Mouse (Mus musculus) ovary, adult 18-20 months (tissue): ENCODE data around the gene Atp9a.

ENCODE experiments used
- DNase-seq: peaks from one replicate; pipeline ENCODE4 v3.0.0; 2022; ENCODE audit warnings: low spot score, mixed read lengths

Gene Atp9a

DNA sequence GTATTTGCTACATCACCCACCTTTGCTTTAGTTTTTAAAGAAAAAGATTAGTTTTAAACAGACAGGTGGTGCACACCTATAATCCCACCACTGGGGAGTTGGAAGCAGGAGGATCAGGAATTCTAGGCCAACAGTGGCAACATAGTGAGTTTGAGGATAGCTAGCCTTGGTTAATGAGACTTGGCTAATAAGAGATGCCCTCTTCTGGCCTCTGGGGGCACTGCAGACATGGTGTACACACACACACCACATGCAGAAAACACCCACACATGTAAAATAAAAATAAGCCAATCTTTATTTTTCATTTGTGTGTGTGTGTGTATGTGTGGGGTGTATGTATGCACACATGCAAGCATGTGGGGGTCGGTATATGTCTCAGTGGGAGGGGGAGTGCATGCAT, 3.4 kb downstream of the Atp9a start:
- no peak for DNase-seq

DNA sequence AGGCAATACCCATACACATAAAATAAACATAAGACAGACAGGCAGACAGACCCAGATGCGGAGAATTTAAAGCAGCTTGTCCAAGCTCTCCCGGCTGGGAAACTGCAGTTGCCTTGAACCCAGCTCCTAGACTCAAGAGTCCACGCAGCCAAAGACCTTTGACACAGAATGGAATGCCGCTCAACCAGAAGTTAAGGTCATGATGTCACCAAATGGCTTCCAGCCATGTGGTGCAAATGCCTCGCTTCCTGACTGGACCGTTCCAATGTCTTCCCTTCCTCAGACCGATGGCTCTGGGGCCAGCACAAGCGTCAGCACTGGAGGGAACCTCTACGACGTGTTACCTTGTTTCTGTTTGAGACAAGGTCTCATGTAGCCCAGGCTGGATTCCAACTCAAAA, 4.3 kb downstream of the Atp9a start:
- no peak for DNase-seq

DNA sequence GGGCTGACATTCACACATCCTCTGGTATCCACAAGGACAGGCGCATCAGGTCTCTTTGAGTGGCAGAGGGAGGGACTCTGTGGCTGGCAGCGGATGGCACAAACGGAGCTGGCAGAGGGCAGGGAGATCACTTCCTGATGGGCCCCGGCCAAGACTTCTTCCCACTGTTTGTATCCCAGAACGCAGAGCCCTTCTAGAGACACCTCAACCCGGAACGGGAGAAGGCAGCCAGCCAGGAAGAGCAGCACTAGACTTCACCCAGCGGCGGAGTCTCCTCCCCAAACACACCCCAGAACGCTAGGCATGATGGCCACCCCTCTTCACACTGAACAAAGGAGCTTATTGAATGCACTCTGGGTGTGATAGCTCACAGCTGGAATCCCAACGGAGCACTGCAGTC, 8.2 kb downstream of the Atp9a start:
- peak; percentile 33 for DNase-seq

DNA sequence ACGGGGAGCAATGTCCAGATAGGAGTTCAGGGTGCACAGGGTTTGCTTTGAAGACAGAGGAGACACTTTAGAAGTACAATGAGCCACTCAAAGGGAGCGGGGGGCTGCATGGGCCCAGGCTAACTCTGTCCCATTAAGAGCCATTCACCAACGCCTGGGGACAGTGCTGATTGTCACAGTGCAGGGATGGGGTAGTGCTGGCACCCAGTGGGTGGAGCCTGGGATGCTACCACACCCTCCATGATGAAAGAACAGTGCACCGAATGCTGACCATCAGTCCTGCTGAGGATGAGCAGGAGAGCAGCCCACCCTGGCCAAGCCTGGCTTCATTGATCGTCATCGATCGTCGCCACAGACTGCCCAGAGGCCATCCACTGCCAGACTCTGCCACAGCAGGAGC, 11.0 kb downstream of the Atp9a start:
- DNase-seq: no peak

DNA sequence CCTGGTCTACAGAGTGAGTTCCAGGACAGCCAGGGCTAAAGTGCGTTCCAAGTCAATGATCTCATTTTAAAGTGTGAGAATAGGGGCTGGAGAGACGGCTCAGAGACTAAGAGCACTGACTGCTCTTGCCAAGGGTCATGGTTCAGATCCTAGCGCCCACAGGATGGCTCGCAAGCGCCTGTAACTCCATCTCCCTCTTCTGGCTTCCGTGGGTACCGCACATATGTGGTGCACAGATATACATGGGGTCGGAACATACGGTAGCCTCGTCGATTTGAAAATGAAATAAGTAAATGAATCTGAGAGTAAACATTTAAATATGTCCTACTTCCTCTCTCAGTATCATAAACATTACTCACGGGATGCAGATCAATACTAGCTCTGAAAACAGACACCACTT, 12.5 kb downstream of the Atp9a start:
- DNase-seq: no peak

DNA sequence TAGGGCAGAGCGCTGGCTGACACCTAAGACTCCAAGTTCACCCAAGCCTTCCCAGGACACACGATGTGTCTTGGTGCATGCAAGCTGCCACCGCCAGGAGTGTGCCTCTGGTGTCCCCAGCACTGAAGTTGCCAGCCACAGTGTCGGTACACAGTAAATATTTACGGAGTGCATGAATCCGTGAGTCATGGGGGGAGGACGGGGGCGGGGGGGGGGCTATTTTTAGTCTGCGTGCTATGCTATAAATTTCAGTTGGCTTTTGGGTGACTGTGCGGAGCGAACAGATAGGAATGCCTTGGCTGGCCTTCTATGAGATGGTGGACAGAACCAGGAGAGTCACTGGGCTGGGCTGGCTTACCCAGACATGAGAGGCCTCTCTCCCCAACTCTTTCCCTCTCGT, 14.2 kb downstream of the Atp9a start:
- no peak for DNase-seq

DNA sequence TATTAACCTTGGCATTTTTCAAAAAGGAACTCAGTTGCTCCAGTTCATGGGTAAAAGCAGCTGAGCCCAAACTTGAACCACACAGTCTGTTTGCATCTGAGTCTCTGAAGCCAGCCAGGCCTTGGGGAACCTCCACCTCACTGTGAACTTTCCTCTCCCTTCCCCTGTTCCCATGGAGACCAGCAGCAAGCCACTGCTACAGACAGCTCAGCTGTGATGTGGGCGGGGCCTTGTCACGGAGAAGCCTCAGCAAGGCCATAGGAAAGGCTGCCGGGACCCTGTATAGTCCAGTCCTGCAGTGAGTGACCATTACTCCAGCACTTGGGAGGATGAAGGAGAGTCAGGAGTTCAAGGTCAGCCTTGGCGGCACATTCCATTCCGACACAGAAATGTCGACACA, 16.2 kb downstream of the Atp9a start:
- peak; percentile 82 for DNase-seq

DNA sequence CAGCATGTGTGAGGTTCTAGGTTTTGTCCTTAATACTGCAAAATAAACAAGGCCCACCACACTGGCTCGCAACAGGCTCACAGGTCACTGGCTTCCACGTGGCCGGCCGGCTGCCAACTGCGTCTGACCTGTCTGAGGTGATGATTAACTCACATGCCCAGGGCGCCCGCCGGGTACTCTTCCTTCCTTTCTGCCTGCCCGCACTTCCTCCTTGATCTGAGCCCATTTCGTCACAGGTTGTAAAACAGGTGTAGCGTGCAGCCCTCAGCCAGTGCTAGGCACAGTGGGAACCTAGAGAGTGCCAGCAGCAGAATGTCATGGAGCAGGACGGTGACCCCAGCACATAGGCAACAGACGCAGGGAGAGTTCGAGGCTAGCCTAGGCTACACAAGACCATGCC, 20.9 kb downstream of the Atp9a start:
- DNase-seq: no peak

DNA sequence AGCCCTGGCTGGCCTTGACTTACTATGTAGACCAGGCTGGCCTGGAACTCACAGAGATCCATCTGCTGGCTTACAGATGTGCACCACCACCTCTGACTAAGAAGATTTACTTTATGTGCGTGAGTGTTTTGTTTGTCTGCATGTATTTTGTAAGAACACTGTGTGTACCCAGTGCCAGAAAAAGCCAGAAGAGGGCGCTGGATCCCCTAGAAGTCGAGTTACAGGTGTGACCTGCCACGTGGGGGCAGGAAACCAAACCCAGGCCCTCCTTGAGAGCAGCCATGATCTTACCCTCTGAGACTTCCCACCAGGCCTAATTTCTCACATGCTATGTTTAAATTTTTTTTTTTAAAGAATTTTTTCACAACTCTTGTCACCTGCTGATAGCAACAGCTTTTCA, 22.5 kb downstream of the Atp9a start:
- DNase-seq: no peak

DNA sequence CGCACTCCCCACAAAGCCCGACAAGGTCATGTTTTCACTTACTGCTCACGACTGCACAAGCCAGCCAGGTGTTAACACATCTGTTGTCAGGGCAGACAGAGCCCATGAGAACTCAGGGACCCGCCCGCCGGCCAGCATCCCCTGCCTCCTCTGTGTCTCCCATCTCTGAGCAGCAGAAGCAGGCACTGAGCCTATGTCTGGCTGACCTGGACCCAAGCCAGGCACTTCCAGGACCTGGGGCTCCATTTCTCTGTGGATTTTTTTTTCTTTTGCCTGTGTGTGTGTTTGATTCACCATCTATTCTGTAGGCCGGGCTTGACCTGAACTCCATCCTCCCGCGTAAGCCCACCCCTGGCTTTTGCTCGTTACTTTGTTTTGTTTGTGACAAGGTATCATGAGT, 23.5 kb downstream of the Atp9a start:
- DNase-seq: no peak

DNA sequence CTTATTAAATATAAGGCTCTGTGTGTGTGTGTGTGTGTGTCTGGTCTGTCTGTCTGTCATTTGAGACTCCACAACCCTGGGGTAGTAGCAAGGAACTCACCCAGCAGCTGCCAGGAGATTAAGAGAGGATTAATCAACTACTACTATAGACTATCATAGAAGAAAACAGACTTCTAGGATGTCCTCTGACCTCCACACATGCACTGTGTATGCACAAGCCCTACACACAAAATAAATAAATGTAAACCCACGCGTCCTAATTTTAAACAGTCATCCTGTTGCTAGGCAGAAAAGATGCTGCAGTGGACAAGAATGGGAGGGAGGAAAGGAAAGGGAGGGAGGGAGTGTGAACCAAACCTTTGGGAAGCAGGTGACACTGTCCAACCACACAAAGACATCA, 23.9 kb downstream of the Atp9a start:
- DNase-seq: no peak

DNA sequence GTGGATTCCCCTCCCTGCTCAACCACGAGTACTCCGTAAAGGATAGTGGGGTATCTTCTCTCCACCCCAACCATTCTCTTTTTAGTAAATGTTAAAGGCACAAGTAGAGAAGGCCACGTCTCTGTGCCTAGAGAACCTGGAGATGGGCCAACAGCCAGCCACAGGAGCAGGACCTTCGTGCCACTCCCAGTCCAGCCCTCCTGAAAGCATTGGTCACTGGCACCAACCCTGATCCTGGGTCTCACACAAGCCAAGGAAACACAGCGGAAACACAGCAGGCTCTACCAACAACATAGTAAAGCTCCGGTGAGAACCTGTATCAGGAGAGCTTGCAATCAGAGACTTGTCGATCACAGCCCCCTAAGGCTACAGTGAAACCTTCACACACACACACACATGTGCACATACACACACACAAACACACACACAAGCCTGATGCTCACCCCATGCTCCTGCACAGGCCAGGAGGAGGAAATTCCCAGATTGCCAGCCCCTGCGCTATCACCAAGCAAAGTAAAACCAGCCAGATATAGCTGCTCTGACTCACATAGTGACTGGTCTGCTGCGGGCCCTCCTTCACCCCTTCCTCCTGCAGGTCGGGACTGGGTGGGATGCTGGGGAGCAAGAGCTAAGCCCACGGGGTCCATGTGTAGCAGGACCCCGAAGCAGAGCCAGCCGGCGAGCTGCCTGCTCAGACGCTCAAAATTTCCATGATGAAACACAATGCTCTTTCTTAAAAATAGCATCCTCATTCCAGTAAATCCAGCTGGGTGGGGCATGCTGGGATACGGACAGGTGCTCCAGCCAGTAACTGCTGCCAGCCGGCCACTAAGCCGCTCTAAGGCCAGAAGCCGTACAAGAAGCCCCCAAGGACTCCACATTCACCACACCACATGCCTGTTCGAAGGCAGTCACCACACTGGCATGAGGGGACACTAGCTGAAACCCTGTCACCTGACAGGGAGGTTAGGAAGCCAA, 29.7 kb downstream of the Atp9a start:
- DNase-seq: no peak

DNA sequence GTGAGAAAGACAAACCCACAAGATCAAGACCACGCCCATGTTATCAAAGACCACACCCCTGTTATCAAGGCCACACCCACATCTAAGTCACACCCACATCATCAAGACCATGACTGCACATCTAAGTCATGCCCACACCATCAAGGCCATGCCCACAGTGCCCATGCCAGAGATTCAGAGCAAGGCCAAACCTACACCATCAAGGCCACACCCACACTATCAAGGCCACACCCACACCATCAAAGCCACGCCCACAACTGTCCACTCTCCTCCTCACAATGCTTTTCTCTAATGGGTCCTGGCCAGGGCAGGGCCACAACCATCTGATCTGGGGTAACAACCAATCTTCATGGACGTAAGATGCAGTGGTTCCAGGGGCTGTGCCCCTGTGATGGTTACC, 31.2 kb downstream of the Atp9a start:
- no peak for DNase-seq

DNA sequence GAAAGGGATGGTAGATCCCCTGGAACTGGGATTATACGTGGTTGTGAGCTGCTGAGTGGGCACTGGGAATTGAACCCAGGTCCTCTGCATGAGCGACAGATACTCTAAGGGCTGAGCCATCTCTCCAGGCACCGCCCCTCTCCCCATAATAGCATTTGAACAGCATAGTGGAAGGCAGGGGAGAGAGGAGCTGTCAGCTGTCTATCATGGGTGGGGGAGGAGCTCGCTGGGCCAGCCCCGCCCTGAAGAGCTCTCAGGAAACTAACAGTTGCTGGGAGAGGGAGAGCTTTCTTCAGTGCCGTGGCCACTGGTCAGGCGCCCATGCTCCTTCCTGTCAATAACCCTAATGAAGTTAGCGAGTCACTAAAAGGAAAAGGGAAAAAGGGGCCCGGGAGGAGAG, 34.4 kb downstream of the Atp9a start:
- no peak for DNase-seq

DNA sequence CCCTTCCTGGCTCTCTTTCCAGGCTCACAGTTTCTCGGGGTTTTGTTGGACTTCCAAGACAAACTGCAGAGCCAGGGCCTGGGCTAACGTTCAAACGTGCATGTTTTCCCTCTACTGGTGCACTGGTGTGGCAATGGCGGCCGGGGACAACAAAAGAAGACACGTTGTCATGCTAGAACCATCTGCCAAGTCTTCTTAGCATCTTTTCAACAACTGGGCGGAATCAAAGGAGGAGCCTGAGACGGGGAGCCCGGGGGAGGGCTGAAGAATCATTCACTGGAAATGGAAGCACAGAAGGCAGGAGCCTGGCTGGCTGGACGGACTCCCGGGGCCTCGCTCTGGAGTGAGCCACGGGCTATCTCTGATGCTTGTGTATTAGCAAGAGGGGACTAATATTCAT, 39.9 kb downstream of the Atp9a start:
- no peak for DNase-seq

DNA sequence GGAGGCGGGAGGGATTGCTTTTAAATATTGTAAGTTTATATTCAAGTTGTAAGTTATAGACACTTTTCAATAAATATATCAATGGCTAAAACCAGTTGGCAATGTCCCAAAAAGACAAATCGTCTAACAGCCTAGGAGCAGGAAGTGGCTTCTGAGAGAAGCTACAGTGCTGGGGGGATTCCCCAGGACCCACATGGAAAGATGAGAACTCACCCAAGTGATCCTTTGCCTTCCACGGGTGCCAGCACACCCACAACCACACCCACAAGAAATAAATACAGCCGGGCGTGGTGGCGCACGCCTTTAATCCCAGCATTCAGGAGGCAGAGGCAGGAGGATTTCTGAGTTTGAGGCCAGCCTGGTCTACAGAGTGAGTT, 47.2 kb downstream of the Atp9a start:
- DNase-seq: no peak

DNA sequence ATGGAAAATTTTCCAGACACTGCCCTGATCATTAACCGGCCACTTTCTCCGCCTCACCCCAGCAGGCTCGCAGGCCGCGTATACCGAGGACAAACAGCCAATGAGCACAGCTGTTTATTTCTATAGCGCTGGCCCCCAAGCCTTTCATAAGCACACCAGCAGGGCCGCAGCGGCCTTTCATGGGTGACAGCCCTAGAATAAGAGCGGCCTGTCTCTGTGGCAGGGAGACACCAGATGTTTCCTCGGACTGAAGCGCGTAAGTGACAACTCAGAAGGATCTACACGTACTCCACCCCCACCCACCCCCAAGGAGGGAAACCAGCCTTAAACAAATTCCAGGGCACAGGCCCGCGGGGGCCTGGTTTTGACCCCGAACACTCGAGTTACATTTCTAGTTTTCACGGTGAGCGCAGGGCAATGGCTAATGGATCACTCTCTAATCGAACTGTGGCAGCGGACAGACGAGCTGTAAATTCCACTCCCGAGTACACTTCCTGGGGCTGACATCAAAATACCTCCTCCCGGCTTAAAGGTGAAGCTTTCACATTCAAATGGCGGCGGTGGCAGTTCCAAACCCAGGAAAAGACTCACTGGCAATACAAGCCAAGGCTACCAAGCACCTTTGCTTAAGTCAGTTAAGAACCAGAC, 47.7 kb downstream of the Atp9a start:
- DNase-seq: no peak

DNA sequence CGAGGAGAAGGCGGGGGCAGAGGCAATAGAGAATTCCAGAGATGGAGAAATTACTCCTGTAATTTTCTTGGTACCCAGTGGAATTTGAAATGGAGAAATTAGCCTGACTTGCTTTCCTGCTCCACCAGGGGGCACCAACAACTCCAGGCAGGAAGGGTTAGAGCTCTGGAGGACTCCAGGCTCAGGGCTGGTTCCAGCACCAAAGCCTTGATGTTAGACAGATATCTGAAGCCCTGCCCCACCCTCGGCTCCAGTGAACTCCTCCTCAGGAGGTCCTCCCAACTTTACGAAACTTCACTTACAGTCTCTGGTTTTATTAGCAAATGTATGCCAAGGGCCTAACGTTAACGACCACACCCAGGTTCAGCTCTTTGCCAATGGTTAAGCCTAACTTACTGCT, 50.4 kb downstream of the Atp9a start:
- peak; percentile 22 for DNase-seq

DNA sequence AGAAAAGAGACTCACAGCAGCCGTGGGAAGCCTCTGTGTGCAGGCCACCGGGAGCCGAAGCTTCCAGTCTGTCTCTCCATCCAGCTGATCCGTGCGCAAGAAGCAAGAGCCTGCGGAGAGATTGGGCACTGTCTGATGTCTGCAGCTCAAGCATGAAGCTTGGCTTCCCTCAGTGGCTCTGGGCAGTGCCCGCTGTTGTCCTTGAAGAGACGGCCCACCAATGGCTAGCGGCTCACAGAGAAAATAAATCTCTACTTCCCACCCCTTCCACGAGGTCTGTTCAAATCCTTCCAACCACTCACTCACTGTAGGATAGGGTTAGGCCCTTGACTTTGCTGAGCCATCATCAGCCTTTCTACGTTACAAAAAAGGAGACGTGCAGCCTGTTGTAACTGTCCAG, 54.9 kb downstream of the Atp9a start:
- peak; percentile 16 for DNase-seq

DNA sequence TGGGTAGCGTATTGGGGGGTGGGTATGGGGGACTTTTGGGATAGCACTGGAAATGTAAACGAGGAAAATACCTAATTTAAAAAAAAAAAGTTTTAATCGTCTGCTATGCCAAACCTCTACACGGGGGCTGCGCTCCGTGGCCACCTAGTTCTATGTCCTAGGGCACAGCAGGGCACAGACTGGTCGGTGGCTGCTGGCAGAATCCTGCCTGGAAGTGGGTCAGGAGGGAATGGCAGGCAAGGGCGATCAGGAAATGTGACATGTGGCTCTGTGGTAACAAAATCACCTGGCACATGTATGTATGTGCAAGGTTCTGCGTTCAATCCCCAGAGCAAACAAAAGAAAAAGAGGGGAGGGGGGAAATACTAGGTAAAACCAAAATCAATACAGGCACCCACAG, 56.3 kb downstream of the Atp9a start:
- no peak for DNase-seq

DNA sequence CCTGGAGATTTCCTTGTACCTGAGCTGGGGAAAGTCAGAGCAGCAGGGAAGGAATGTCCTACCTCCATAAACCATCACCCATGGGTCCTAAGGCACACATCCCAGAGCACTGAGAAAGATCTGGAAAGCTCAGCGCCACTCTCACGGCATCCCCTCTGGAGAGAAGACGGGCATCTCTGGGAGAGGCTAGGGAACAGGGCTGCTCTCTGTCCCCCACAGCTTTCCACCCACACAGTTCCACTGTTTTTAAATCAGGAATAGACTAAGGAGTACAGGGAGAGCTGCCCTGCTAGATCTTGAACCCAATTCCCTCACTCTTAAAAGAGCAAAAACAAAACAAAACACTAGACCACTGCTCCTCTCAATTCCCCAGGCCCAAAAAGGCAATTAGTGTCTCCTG, 57.5 kb downstream of the Atp9a start:
- DNase-seq: no peak

DNA sequence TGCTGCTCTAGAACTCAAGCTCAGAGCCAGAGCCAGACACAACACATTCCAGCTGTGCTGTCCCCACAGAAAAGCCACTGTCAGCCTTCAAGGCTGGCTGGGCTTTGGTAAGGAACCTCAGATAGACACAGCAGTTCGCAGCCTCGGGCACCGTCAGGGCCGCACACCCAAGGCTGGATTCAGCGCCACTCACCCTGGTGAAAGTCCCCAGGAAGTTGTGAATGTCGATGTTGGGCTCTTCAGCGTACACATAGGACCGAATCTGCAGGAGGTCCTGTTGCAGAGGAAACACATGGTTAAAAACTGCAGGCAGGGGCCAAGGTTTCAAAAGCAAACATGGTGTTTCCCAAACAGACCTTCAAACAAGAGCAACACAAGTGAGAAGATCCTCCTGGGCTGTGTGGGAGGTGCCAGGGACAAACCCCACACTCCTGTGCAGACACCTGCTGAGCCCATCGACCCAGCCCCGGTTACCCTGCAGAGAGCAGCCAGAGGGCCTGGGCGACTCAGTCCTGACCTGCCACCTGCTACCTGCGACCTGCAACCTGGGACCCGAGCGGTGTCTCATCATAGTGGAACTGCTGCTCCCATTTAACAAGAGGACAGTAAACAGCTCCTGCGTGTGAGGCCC, 58.6 kb downstream of the Atp9a start:
- peak; percentile 61 for DNase-seq

DNA sequence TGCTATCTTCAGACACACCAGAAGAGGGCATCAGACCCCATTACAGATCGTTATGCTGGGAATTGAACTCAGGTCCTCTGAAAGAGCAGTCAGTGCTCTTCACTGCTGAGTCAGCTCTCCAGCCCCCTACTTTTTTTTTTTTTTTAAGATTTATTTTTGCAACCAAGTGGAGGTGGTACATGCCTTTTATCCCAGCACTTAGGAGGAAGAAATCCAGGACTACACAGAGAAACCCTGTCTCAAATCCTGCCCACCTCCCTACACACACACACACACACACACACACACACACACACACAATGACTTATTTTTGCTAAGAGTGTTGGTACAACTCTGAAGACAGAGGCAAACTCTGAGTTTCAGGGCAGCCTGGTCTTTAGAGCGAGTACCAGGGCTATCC, 59.5 kb downstream of the Atp9a start:
- no peak for DNase-seq
